Mouse (Mus musculus) forebrain, embryonic 12.5 days (tissue): ENCODE data around the gene Rora. TPM values are rescaled to one million over a fixed set of nuclear protein-coding genes. Genes with fewer than 3 reads are reported as not detected.

ENCODE experiments used
- ATAC-seq: fragments of 200-750 bp; cut with Nextera tagmentation; 2 replicates; pipeline ENCODE4 v1.8.0; 2017; ENCODE audit warnings: moderate TSS enrichment; ENCODE audit not compliant: low FRiP score
- H3K27ac ChIP-seq: fragments of 300-500 bp; sonication (generic); 2 replicates; pipeline ENCODE4 v1.5.1; 2016; ENCODE audit warnings: mild to moderate bottlenecking
- H3K27me3 ChIP-seq: fragments of 300-500 bp; sonication (generic); 2 replicates; pipeline ENCODE4 v1.6.1; 2016; ENCODE audit warnings: mild to moderate bottlenecking
- H3K36me3 ChIP-seq: fragments of 300-500 bp; sonication (generic); replicated peaks from 2 replicates; pipeline ENCODE4 v1.6.1; 2016; ENCODE audit warnings: mild to moderate bottlenecking
- H3K4me1 ChIP-seq: fragments of 300-500 bp; sonication (generic); 2 replicates; pipeline ENCODE4 v1.6.1; 2016
- H3K4me2 ChIP-seq: fragments of 300-500 bp; sonication (generic); 2 replicates; pipeline ENCODE4 v1.6.1; 2016; ENCODE audit warnings: mild to moderate bottlenecking, moderate library complexity
- H3K4me3 ChIP-seq: fragments of 300-500 bp; sonication (generic); replicated peaks from 2 replicates; pipeline ENCODE4 v1.5.1; 2016; ENCODE audit warnings: mild to moderate bottlenecking
- H3K9ac ChIP-seq: fragments of 300-500 bp; sonication (generic); 2 replicates; pipeline ENCODE4 v1.6.1; 2016; ENCODE audit warnings: mild to moderate bottlenecking
- H3K9me3 ChIP-seq: fragments of 300-500 bp; sonication (generic); 2 replicates; pipeline ENCODE4 v1.6.1; 2016
- WGBS: fragments of 180-500 bp; shearing (Covaris S2); methylation state at CpG from one replicate; pipeline ENCODE4 v1.1.7; 2016; 5-methylcytosine and 5-hydroxymethylcytosine counted together
- polyA plus RNA-seq: library from polyadenylated mRNA; unstranded; fragments of >200 nt; fragmentation: Nextera tagmentation; extraction: Ambion mirVana; gene quantifications from 2 replicates; pipeline ENCODE4 v1.2.1, GENCODE M21; 2016

Rora gene
- polyA plus RNA-seq, 1 experiment from 2014 or later, result 7.3 TPM

GRCm38 (mm10) chr9:68799065-68799464 lies 145.5 kb downstream of the Rora start:
- H3K4me3 ChIP-seq, result no peak overlapping the region
- H3K9ac ChIP-seq, result no peak overlapping the region
- H3K27ac ChIP-seq, result no peak overlapping the region
- WGBS, result 86% methylated on average over 6 of the region's 6 CpGs
- no peaks in the 10 kb centered on the region for H3K4me1 ChIP-seq
- H3K36me3 ChIP-seq, result no peaks in the 10 kb centered on the region
- H3K9me3 ChIP-seq, result no peaks in the 10 kb centered on the region
- ATAC-seq, result no peak
- no peak overlapping the region for H3K4me2 ChIP-seq
- no peaks in the 10 kb centered on the region; the same call in 1 of the 2 replicates for H3K27me3 ChIP-seq

- no peaks in the 10 kb centered on the region for H3K27me3 ChIP-seq
- no peaks in the 10 kb centered on the region for H3K9me3 ChIP-seq
- H3K4me1 ChIP-seq, result peaks cover 8% of the 10 kb centered on the region; the same call in 1 of the 2 replicates
- no peak overlapping the region for H3K27ac ChIP-seq
- no peak overlapping the region for H3K9ac ChIP-seq
- no peak overlapping the region for H3K4me3 ChIP-seq
- ATAC-seq, result no peak
- 90% methylated on average over 6 of the region's 6 CpGs for WGBS
- no peak overlapping the region for H3K4me2 ChIP-seq
- no peaks in the 10 kb centered on the region for H3K36me3 ChIP-seq
Observed at GRCm38 (mm10) chr9:68804229-68804628, 150.6 kb downstream of the Rora start.

DNA sequence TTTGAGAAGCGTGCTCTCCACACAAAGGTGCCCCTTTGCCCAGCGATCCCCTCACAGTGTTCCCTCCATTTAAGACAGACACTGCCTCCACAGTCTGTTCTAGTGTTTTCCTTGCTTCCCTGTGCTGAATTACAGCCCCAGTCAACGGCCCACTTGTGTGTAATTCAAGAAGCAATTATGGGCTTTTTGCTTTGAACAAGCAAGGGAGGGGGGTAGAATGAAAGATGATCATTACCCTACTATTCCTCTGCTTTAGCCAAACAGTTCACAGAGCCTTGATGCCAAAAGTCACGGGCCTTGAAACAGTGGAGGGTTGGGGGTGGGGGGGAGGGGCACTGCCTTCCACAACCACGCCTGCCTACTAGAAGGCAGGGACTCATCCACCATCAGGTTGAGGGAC lies 152.2 kb downstream of the Rora start:
- H3K9me3 ChIP-seq, result no peaks in the 10 kb centered on the region
- no peak for ATAC-seq
- no peaks in the 10 kb centered on the region for H3K27me3 ChIP-seq
- 45% methylated on average over 5 of the region's 5 CpGs for WGBS
- H3K4me3 ChIP-seq, result no peak overlapping the region
- no peaks in the 10 kb centered on the region for H3K36me3 ChIP-seq
- no peak overlapping the region for H3K27ac ChIP-seq
- no peak overlapping the region for H3K4me2 ChIP-seq
- H3K9ac ChIP-seq, result no peak overlapping the region
- peaks cover 8% of the 10 kb centered on the region; the same call in 1 of the 2 replicates for H3K4me1 ChIP-seq

GRCm38 (mm10) chr9:68807735-68808134 lies 154.1 kb downstream of the Rora start:
- Histone ChIP-seq H3K4me3 (no peak overlapping the region), H3K4me2 (no peak overlapping the region), H3K36me3 (no peaks in the 10 kb centered on the region), H3K27ac (no peak overlapping the region), H3K27me3 (0 out of 2 replicates have a peak, but pooled peaks cover 6% of the 10 kb centered on the region), H3K4me1 (peaks cover 8% of the 10 kb centered on the region; the same call in 1 of the 2 replicates), H3K9me3 (no peaks in the 10 kb centered on the region), H3K9ac (no peak overlapping the region)
- no peak for ATAC-seq
- WGBS, result 87% methylated on average over 2 of the region's 2 CpGs

GRCm38 (mm10) chr9:68809536-68809935 lies 155.9 kb downstream of the Rora start:
- no peak overlapping the region for H3K9ac ChIP-seq
- no peak overlapping the region for H3K4me3 ChIP-seq
- H3K9me3 ChIP-seq, result no peaks in the 10 kb centered on the region
- H3K27me3 ChIP-seq, result 0 out of 2 replicates have a peak, but pooled peaks cover 6% of the 10 kb centered on the region
- 68% methylated on average over 5 of the region's 5 CpGs for WGBS
- H3K27ac ChIP-seq, result no peak overlapping the region
- no peak overlapping the region for H3K4me2 ChIP-seq
- no peaks in the 10 kb centered on the region for H3K36me3 ChIP-seq
- no peak for ATAC-seq
- H3K4me1 ChIP-seq, result peaks cover 8% of the 10 kb centered on the region; the same call in 1 of the 2 replicates

GRCm38 (mm10) chr9:68814723-68815122 lies 161.1 kb downstream of the Rora start:
- no peak for ATAC-seq

DNA sequence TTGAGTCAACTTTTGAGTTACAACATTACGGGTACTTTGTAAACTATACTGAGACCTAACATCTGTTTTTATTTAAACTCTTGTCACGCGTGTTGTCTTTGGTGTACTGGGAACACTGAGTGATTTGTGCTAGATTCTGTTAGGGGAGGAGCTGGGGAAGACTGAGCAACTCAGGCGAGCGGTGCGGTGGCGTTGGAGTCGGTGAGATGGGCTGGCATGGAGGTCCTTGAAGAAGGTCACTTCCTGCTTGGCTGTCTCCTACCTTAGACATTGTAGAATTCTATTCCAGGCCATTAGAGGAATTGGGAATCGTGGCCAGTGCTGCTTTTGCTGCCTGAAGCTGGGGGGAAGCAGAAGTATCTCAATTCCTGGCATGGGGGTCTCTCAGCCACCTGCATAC lies 162.3 kb downstream of the Rora start:
- Histone ChIP-seq H3K4me1 (peaks cover 4% of the 10 kb centered on the region; the same call in 1 of the 2 replicates), H3K9ac (no peak overlapping the region), H3K27me3 (0 out of 2 replicates have a peak, but pooled peaks cover 6% of the 10 kb centered on the region), H3K27ac (no peak overlapping the region), H3K9me3 (no peaks in the 10 kb centered on the region), H3K4me3 (no peak overlapping the region), H3K4me2 (no peak overlapping the region), H3K36me3 (no peaks in the 10 kb centered on the region)
- 92% methylated on average over 9 of the region's 9 CpGs for WGBS
- no peak for ATAC-seq

More at GRCm38 (mm10) chr9:68814723-68815122, 161.1 kb downstream of the Rora start:
- no peak overlapping the region for H3K9ac ChIP-seq
- H3K4me2 ChIP-seq, result no peak overlapping the region
- no peaks in the 10 kb centered on the region for H3K36me3 ChIP-seq
- no peaks in the 10 kb centered on the region for H3K9me3 ChIP-seq
- WGBS, result 95% methylated on average over 1 of the region's 1 CpGs
- H3K4me3 ChIP-seq, result no peak overlapping the region
- H3K27ac ChIP-seq, result no peak overlapping the region
- 0 out of 2 replicates have a peak, but pooled peaks cover 6% of the 10 kb centered on the region for H3K27me3 ChIP-seq
- H3K4me1 ChIP-seq, result no peaks in the 10 kb centered on the region

DNA sequence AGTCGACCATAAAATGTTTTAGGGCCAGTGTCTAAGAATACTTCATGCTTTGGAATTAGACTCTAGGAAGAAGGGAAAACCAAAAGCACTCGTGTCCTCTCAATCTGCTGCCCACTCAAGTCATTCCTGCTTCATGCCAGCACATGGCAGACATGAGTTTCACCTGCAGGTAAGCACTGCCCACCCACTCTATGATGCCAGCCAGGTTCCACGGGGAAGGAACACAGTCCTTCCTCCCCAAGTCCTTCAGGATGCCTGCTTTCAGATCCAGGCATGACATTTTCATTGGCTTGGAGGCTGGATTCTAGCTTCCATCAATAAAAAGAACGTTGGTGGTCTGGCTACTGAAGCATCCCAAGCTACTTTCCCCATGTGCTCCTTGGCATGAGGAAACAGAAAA lies 166.4 kb downstream of the Rora start:
- WGBS, result 84% methylated on average over 4 of the region's 4 CpGs
- no peaks in the 10 kb centered on the region for H3K27me3 ChIP-seq
- no peak for ATAC-seq
- H3K27ac ChIP-seq, result no peak overlapping the region
- H3K36me3 ChIP-seq, result no peaks in the 10 kb centered on the region
- no peak overlapping the region for H3K4me3 ChIP-seq
- no peaks in the 10 kb centered on the region for H3K9me3 ChIP-seq
- no peak overlapping the region for H3K9ac ChIP-seq
- H3K4me1 ChIP-seq, result peaks cover 4% of the 10 kb centered on the region; the same call in 1 of the 2 replicates
- no peak overlapping the region for H3K4me2 ChIP-seq

- Histone ChIP-seq H3K9me3 (no peaks in the 10 kb centered on the region), H3K4me3 (no peak overlapping the region), H3K27ac (no peak overlapping the region), H3K9ac (no peak overlapping the region), H3K27me3 (no peaks in the 10 kb centered on the region), H3K36me3 (no peaks in the 10 kb centered on the region), H3K4me2 (no peak overlapping the region), H3K4me1 (peaks cover 4% of the 10 kb centered on the region; the same call in 1 of the 2 replicates)
- no peak for ATAC-seq
Observed at GRCm38 (mm10) chr9:68820478-68820877, 166.9 kb downstream of the Rora start.

- 18% methylated on average over 1 of the region's 1 CpGs for WGBS
- Histone ChIP-seq H3K27me3 (no peaks in the 10 kb centered on the region), H3K27ac (no peak overlapping the region), H3K4me3 (no peak overlapping the region), H3K9ac (no peak overlapping the region), H3K4me1 (peaks cover 4% of the 10 kb centered on the region; the same call in 1 of the 2 replicates), H3K9me3 (no peaks in the 10 kb centered on the region), H3K4me2 (no peak overlapping the region), H3K36me3 (no peaks in the 10 kb centered on the region)
- no peak for ATAC-seq
Observed at GRCm38 (mm10) chr9:68821388-68821787, 167.8 kb downstream of the Rora start.

DNA sequence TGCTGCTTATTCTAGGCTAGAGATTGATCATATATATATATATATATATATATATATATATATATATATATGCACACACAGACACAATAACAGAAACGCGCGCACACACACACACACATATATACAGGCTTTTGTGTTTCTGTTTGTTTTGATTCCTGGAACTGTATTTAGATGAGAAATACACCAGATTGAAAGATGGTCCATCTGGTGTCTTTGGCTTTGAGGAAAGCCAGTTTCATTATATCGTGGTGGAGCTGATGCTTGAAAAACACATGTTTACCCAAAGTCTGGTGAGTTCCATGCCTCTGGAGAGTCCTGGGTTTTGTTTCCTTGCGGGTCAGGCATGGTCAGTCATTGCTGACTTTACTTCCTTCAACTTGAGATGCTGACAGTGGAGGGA lies 169.7 kb downstream of the Rora start:
- Histone ChIP-seq H3K4me2 (no peak overlapping the region), H3K27ac (no peak overlapping the region), H3K27me3 (no peaks in the 10 kb centered on the region), H3K4me3 (no peak overlapping the region), H3K9me3 (no peaks in the 10 kb centered on the region), H3K36me3 (no peaks in the 10 kb centered on the region), H3K9ac (no peak overlapping the region), H3K4me1 (peaks cover 4% of the 10 kb centered on the region; the same call in 1 of the 2 replicates)
- WGBS, result 92% methylated on average over 5 of the region's 5 CpGs
- ATAC-seq, result no peak

DNA sequence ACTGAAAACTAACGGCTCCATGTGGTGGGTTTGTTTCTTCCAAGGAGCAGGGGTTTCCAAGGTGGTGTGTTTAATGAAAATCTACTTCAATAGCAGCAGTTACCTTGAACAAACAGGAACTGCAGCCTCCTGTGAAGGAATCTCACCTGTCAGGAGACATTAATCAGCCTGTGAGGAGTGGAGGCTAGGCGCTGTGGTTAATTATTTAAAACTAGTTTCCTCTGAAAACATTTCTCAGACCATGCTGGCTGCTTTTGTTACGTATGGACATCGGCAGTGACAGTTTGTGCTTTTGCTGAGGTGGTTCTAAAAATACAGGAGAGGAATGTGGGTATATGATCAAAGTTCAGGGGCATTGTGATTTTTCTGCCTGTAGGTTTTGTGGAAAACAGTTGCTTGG lies 171.5 kb downstream of the Rora start:
- peaks cover 4% of the 10 kb centered on the region; the same call in 1 of the 2 replicates for H3K4me1 ChIP-seq
- no peak overlapping the region for H3K4me3 ChIP-seq
- ATAC-seq, result no peak
- H3K4me2 ChIP-seq, result no peak overlapping the region
- no peaks in the 10 kb centered on the region for H3K36me3 ChIP-seq
- H3K9ac ChIP-seq, result no peak overlapping the region
- H3K9me3 ChIP-seq, result no peaks in the 10 kb centered on the region
- H3K27me3 ChIP-seq, result no peaks in the 10 kb centered on the region
- H3K27ac ChIP-seq, result no peak overlapping the region
- WGBS, result 87% methylated on average over 4 of the region's 4 CpGs

DNA sequence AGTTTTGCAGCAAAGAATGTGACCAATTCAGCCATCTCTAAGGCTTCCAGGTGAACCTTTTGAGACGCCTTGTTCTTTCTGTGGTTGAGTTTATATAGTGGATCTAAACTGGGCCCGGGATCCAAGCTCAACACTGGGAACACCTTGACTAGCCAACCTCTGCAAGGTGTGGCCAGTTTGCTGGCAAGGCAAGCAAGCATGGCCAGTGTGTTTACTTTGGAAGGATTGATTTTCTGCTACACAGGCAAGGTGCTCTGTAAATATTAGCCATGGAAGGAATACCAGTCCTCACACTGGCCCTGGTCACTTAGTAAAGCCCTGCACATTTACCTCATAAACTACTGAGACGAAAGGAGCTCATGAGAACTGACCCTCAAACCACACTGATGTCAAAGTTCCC lies 172.3 kb downstream of the Rora start:
- 87% methylated on average over 3 of the region's 3 CpGs for WGBS
- Histone ChIP-seq H3K9ac (no peak overlapping the region), H3K4me3 (no peak overlapping the region), H3K27ac (no peak overlapping the region), H3K4me2 (no peak overlapping the region), H3K4me1 (no peaks in the 10 kb centered on the region), H3K9me3 (no peaks in the 10 kb centered on the region), H3K27me3 (no peaks in the 10 kb centered on the region), H3K36me3 (no peaks in the 10 kb centered on the region)
- no peak for ATAC-seq
